Mouse (Mus musculus): ENCODE results near the gene Nedd9.

GRCm38 (mm10) chr13:41325346-41325745, 161.8 kb downstream of the Nedd9 start:
- TF ChIP-seq POLR2A (IDR thresholded peaks at IDR 0.05; ENCODE audit: insufficient read depth, low read depth, low read length) (no peak), CTCF (IDR thresholded peaks at IDR 0.05; ENCODE audit: insufficient read depth, low read depth, low read length) (no peak)

Data from olfactory bulb, adult 2 months (tissue).